Mouse (Mus musculus) heart, postnatal 4 days (tissue): Measurements from ENCODE around the gene Rabac1. TPM values are rescaled to one million over a fixed set of nuclear protein-coding genes. Genes with fewer than 3 reads are reported as not detected.

Experiments used
- DNase-seq: peaks from one replicate; pipeline ENCODE4 v3.0.0; 2021
- total RNA-seq, 2 experiments: library from RNA; stranded (reverse); gene quantifications; 2 replicates each; pipeline ENCODE4 v1.2.3; 2021

The Rabac1 gene
- total RNA-seq, 2 experiments from 2014 or later: 212 to 234 TPM

DNA sequence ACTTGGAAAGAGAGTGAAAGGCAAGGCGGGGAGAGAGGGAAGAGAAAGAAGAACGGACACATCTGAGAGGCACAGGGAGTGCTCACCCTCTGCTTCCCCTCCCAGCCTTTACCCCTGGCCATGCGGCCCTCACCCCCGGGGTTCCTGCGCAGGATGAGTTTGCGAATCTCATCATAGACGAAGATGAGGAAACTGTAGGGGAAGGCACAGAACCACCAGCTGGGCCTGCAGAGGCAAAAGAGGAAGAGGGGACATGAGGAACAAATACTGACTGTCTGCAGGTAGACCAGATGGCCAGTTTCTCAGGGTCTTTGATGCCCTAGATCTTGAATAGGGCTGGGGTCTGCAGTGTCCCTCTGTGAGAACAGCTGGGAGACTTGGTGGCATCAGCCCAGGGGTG, 6.2 kb upstream of the Rabac1 start:
- no peak for DNase-seq

- peak; percentile 46 for DNase-seq
Measured at GRCm38 (mm10) chr7:24974893-24975595, 2.5 kb upstream of the Rabac1 start.

DNA sequence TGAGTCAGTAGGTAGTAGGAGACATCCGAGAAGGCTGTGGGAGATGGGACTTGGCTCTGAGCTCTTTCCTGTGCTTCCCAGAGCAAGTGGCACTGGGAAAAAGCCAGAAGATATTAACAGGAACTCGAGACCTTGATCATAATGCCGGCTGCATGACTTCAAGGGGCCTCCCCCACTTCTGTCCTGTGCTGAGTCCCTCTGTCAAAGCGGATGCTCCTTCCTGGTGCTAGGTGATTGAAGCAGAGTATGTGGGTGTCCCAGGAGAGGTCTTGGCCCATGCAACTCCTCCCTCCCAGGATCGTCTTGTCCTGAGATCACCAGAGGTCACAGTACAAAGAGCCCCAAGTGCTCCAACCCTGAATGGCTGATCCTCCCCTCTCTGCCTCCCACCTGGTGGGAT, 1.3 kb upstream of the Rabac1 start:
- DNase-seq: no peak

DNA sequence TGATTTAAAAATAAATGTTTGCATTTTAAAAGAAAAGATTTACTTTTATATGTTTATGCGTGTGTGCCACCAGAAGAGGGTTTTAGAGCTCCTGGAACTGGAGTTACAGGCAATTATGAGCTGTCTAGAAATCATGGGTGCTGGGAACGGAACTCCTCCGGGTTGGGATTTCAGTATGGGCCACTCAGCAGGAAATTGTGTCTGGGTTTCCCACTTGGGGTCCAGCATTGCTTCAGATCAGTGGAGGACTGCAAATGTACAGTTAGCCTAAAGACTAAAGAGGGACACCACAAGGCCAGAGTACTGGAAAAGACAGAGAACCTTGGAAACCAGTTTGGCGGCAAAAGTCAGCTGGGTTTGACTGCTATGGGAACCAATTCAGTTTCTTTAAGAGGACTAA, 654 bp upstream of the Rabac1 start:
- no peak for DNase-seq

GRCm38 (mm10) chr7:24971261-24971971, 1.1 kb downstream of the Rabac1 start:
- peak; percentile 58 for DNase-seq

DNA sequence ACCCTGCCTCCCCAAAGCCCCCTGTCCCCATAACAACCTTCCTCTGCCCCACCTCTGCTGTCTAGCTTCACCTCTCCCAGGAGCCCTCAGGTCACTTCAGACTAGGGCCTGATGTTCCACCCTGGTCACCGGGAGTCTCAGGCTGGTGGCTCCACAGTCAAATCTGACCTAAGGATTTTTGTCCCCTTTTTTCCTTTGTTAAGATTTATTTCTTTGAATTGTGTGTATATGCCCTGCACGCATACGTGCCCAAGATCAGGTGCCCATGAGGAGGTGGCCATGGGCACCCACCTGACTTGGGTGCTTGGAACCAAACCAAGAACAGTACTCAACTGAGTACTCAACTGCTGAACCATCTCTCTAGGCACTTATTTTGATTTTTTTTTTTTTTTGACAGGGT, 2.2 kb downstream of the Rabac1 start:
- DNase-seq: no peak

DNA sequence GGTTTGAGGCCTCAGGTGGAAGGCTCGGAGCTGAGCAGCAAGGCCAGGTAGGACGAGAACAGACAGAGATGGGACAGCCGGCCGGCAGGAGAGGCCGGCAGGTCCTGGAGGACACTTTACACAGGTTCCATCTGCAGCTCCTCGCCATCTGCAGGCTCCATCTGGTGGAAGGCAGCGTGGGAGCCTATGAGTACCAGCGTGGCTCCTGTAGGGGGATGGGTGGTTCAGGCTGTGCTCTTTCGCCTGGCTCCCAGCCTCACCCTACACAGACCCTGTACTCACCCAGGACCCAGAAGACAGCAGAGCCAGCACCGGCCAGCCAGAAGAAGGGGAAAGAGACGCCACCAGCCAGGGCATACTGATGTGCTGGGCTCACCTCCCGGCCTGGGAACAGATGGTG, 2.7 kb downstream of the Rabac1 start:
- DNase-seq: no peak

DNA sequence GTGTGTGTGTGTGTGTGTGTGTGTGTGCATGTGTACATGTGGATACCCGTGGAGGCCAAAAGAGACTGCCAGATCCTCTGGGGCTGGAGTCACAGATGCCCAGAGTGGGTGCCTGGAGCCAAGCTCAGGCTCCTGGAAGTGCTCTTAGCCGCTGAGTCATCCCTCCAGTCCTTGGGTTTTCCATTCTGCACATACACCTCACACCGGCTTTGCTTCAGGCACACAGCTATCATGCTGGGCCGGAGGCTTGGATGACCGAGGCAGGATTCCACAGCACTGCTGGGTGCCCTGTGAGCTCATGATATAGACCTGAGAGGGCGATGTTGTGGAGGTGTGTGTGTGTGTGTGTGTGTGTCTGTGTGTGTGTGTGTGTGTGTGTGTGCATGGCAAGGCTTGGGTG, 4.1 kb downstream of the Rabac1 start:
- DNase-seq: no peak

DNA sequence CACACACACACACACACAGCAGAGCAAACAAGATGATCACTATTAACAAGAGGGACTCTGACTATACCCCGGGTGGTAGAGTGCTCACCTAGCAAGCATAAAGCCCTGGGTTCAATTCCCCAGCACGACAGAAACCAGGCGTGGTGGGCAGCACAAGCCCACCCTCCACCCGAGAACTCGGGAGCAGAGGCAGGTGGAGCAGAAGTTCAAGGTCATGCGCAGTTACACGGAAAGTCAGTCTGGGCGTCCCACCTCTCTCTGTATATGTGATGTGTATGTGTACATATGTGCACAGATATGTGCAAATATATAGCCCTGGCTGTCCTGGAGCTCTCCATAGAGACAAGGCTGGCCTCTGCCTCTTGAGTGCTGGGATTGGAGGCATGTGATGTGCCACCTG, 4.6 kb downstream of the Rabac1 start:
- no peak for DNase-seq

- peak; percentile 83 for DNase-seq
Measured at GRCm38 (mm10) chr7:24964897-24965535, 7.5 kb downstream of the Rabac1 start.

- DNase-seq: no peak
Measured at GRCm38 (mm10) chr7:24964288-24964687, 8.3 kb downstream of the Rabac1 start.

DNA sequence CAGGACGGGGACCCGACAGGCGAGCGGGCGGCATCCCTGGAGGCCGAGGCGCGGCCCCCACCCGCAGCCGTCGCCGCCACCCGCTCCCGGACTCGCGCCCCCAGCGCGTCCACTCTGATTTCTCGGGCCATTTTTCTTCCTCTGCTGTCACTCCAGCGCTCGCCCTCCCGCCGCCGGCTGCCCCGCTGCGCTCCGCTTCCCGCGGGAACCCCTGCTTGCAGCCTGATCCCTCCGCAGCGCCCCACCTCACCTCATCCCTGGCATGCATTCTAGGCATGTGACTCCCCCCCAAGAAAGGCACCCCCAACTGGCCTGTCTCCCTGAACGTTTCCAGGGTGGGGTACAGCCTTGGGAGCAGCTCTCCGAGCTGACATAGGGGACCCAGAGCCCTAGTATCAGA, 17.3 kb downstream of the Rabac1 start:
- DNase-seq: no peak

DNA sequence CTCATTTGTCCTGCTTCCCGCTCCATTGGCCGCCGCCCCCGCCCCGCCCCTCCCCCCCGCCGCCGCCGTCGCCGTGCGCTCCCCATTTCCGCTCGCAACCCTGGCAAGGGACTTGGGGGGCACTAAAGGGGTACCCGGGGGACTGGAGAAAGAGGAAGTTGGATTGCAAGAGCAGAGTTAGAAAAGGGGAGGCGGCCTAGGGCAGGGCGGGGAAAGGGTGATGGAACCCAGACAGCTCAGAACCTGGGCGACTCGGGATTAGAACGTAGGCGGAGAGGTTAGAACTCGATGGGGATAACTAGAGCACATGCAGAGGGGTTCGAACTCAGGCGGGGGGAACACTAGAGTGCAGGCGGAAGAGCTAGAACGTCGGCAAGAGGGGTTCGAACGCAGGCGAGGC, 18.1 kb downstream of the Rabac1 start:
- no peak for DNase-seq

- no peak for DNase-seq
Measured at GRCm38 (mm10) chr7:24953966-24954365, 18.6 kb downstream of the Rabac1 start.

- DNase-seq: peak; percentile 86
Measured at GRCm38 (mm10) chr7:24949958-24950623, 22.5 kb downstream of the Rabac1 start.

DNA sequence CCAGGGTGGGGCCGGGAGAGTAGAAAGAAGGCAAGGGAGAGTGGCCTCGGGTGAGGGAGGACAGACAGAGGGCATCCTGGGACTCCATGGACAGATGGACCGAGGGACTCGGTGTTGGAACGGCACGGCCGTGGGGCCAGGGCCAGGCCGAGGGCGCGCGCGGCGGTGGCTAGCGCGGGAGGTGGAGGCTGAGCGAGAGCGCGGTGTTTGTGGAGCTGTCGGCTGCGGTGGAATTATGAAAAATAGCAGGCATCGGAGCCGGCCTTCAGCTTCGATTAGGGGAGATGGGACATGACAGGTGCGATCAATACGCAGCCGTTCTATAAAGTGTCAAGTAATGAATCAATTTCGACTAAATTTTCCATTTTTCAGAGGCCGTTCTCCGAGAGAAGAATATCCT, 23.8 kb downstream of the Rabac1 start:
- DNase-seq: no peak

DNA sequence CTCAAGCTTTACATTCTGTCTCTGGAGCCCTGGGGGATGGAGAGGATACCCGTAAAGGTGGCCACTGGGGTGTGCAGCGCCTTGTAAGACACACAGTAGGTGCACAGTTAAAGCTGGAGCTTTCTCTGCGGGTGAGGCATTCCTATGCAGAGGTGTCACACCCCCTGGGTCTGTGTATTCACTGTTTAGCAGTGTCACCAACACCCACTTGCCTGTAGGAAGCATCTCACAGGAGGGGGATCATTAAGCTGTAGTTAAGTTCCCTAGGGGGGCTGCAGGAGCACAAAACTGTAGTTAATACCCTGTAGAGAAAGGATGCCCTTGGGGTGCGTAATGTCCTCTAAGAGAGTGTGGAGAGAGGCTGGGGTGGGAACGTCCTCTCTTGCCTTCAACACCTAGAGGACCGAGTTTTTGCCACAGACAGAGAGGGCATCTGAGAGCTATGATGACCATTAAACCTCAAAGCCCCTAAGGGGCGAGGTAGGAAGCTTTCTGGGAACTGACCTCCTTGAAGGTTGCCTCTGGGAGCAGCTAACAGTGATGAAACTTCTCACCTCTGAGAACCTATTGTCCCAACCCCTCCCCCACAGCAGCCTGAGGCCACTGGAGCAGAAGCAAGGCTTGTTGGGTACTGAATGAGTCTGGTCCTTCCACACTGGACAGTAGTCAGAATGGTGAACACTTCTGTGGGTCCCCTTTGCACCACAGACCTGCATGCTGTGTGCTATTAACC, 25.1 kb downstream of the Rabac1 start:
- no peak for DNase-seq

- no peak for DNase-seq
Measured at GRCm38 (mm10) chr7:24944257-24944950, 28.1 kb downstream of the Rabac1 start, which contains the start of gene Gm4881. TSS of gene Gm4881 (minus strand) at chr7:24944494.

GRCm38 (mm10) chr7:24943641-24944040, 28.9 kb downstream of the Rabac1 start:
- no peak for DNase-seq

DNA sequence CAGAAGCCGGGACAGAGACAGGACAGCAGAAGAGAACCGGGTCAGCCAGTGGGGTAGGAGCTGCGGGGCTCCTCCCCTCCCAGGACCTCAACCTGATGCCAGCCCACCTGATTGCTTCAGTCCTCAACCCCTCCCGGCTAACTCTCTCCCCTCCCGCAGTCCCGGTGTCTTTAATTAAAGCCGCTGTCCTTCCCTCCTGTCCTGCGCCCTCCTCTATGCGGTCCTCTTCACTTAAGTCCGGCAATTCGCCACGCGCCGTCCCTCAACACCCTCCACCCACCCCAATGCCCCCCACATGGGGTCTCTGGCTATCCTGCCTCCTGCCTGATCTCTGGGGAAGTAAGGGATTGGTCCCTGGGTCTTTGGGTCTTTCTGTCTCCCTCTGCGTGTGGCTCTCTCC, 40.9 kb downstream of the Rabac1 start:
- no peak for DNase-seq

DNA sequence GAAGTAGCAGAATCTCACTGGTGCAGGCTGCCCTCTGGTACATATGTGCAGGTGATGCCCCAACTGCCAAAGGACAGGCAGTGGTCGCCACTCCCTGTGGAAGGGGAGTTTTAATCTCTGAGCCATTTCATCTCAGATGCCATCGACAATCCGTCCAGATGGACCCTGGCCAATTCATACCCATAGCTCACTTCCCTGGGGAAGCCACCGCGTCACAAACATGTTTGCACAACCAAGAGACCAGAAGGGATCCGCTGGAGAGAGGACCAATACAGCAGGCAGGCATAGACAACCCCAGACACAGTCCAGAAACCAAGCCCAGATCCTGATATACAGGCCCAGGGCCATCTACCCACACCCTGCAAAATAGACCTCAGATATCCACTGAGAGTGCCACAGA, 42.1 kb downstream of the Rabac1 start:
- DNase-seq: no peak
